Mouse (Mus musculus) CH12.LX (cell line): ENCODE data around the gene Dab1.

Source experiments
- CTCF ChIP-seq, 2 experiments: IDR thresholded peaks in 1 of 2; conservative IDR thresholded peaks in 1 of 2; 2 replicates each; pipeline ENCODE4 v1.5.1; 2011 to 2012; ENCODE audit warnings: low read depth in 2 of 2, low read length in 2 of 2, improper control_type of control experiment in 1 of 2, inconsistent platforms in 1 of 2, mild to moderate bottlenecking in 1 of 2, moderate library complexity in 1 of 2
- EP300 ChIP-seq: IDR thresholded peaks from 2 replicates; pipeline ENCODE4 v1.6.1; 2011; ENCODE audit warnings: low read length, improper control_type of control experiment
- ETS1 ChIP-seq: conservative IDR thresholded peaks from 2 replicates; pipeline ENCODE4 v1.6.1; 2012; ENCODE audit warnings: low read depth, mild to moderate bottlenecking, inconsistent platforms, low read length, improper control_type of control experiment, moderate library complexity
- HCFC1 ChIP-seq: IDR thresholded peaks from 2 replicates; pipeline ENCODE4 v1.6.1; 2012; ENCODE audit warnings: low read depth, mild to moderate bottlenecking, inconsistent platforms, low read length, improper control_type of control experiment
- KAT2A ChIP-seq: IDR thresholded peaks from 2 replicates; pipeline ENCODE4 v1.6.1; 2012; ENCODE audit warnings: low read length, improper control_type of control experiment, inconsistent platforms; ENCODE audit not compliant: insufficient replicate concordance
- MAFK ChIP-seq: IDR thresholded peaks from 2 replicates; pipeline ENCODE4 v1.6.1; 2011; ENCODE audit warnings: low read length, improper control_type of control experiment; ENCODE audit not compliant: insufficient replicate concordance
- MEF2A ChIP-seq: IDR thresholded peaks from 2 replicates; pipeline ENCODE4 v1.6.1; 2014; ENCODE audit warnings: low read depth, mild to moderate bottlenecking, inconsistent platforms, low read length, improper control_type of control experiment, borderline replicate concordance
- MXI1 ChIP-seq: IDR thresholded peaks from 2 replicates; pipeline ENCODE4 v1.6.1; 2011; ENCODE audit warnings: mild to moderate bottlenecking, low read depth, low read length, improper control_type of control experiment
- POLR2A ChIP-seq: IDR thresholded peaks from 2 replicates; pipeline ENCODE4 v1.6.1; 2011; ENCODE audit warnings: low read depth, mild to moderate bottlenecking, improper control_type of control experiment, low read length
- RAD21 ChIP-seq: IDR thresholded peaks from 2 replicates; pipeline ENCODE4 v1.6.1; 2011; ENCODE audit warnings: low read depth, mild to moderate bottlenecking, low read length, improper control_type of control experiment, moderate library complexity
- TBP ChIP-seq: conservative IDR thresholded peaks from 2 replicates; pipeline ENCODE4 v1.6.1; 2011; ENCODE audit warnings: low read depth, low read length, improper control_type of control experiment
- ZMIZ1 ChIP-seq: IDR thresholded peaks from 2 replicates; pipeline ENCODE4 v1.6.1; 2012; ENCODE audit warnings: low read depth, mild to moderate bottlenecking, inconsistent platforms, low read length, improper control_type of control experiment

GRCm38 (mm10) chr4:104689047-104689446 is 1069.9 kb downstream of the Dab1 start:
- TF ChIP-seq CTCF (conservative IDR thresholded peaks at IDR 0.05 in 1 of 2, IDR thresholded peaks at IDR 0.05 in 1 of 2; ENCODE audit: low read depth in 2 of 2, low read length in 2 of 2) (no peak), RAD21 (no peak), EP300 (no peak), MAFK (no peak), ZMIZ1 (no peak), HCFC1 (no peak), MEF2A (no peak), POLR2A (no peak), TBP (no peak), KAT2A (no peak), MXI1 (no peak), ETS1 (no peak)
